Mouse (Mus musculus) ES-Bruce4 (cell line): ENCODE data around the gene Adcy9.

Source experiments
- CTCF ChIP-seq: IDR thresholded peaks from one replicate; pipeline ENCODE4 v1.8.1; 2011; ENCODE audit warnings: low read depth, low read length
- POLR2A ChIP-seq: IDR thresholded peaks from one replicate; pipeline ENCODE4 v1.8.1; 2011; ENCODE audit warnings: low read length; ENCODE audit not compliant: insufficient read depth

- TF ChIP-seq CTCF: no peak
- TF ChIP-seq POLR2A: no peak
These were observed 41.5 kb downstream of the Adcy9 start for GRCm38 (mm10) chr16:4378788-4379187.
